Mouse (Mus musculus) frontal cortex, adult (tissue): ENCODE measurements around the gene Erc1.

Source experiments
- ATAC-seq: cut with Nextera tagmentation; 2 replicates; pipeline ENCODE4 v1.9.2; 2017; ENCODE audit warnings: mild to moderate bottlenecking, moderate library complexity, mixed read lengths; ENCODE audit not compliant: low TSS enrichment

Gene Erc1

GRCm38 (mm10) chr6:119590872-119591271 is 257.1 kb downstream of the Erc1 start:
- no peak for ATAC-seq

DNA sequence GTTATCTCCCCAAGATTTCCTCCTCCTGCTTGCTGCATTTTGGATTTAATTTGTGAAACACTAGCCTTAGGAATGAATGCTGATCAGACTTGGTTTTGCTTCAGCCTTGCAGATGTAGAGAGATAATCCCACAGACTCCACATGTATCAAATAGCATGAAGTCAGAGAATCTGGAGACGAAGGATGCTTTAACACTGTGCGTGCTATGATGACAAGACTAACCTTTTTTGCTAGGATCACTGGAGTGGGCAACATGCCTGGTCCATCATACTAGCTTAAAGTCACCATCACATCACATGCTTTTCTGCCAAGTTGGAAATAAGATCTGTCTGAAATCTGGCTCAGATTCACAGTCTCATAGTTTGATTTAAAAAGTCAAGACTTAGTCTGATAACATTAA is 260.1 kb downstream of the Erc1 start:
- ATAC-seq: no peak

GRCm38 (mm10) chr6:119587454-119587853 is 260.5 kb downstream of the Erc1 start:
- ATAC-seq: no peak

GRCm38 (mm10) chr6:119585652-119586375 is 262.2 kb downstream of the Erc1 start:
- ATAC-seq: 0 out of 2 replicates have a peak, but pooled peaks have one; percentile 11

- ATAC-seq: no peak
Measured at GRCm38 (mm10) chr6:119584061-119584460, 263.9 kb downstream of the Erc1 start.

GRCm38 (mm10) chr6:119583165-119583564 is 264.8 kb downstream of the Erc1 start:
- no peak for ATAC-seq

GRCm38 (mm10) chr6:119576706-119577105 is 271.3 kb downstream of the Erc1 start:
- no peak for ATAC-seq

- no peak for ATAC-seq
Measured at GRCm38 (mm10) chr6:119575331-119575730, 272.6 kb downstream of the Erc1 start.

DNA sequence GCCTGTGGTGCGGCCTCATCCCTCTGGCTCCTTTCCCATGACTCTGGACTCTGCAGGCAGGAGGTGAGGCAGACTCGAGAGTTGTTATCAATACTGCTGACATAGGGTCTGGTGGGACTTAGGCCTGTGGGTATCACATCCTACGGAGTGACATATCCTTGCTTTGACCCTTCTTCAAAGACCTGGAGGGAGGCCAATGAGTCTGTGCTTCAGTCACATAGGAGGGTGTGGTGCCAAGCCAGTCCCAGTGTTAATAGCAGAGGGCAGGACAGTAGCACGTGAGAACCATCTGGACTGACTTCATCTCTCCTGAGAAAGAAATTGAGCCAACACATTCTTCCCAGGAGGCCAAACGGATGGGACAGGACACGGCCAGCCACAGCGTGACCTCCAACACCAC is 275.7 kb downstream of the Erc1 start:
- ATAC-seq: no peak

DNA sequence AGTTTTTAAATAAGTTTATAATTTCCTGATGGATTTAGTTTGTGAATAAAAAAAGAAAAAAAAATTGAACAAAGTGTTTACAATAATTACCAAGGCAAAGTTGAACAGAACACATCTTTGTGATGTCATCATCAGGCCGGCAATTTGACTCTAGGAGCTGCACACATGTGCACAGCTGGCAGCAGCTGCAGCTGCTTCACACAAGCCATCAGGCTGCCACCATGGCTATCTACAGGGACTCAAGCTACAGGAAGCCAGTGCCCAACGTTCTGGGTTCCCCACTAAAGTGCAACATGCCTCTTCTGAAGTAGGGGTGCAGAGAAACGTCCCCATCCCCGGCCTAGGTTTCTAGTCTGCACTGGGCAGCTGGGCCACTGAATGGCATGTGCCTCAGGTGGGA is 277.2 kb downstream of the Erc1 start:
- no peak for ATAC-seq

DNA sequence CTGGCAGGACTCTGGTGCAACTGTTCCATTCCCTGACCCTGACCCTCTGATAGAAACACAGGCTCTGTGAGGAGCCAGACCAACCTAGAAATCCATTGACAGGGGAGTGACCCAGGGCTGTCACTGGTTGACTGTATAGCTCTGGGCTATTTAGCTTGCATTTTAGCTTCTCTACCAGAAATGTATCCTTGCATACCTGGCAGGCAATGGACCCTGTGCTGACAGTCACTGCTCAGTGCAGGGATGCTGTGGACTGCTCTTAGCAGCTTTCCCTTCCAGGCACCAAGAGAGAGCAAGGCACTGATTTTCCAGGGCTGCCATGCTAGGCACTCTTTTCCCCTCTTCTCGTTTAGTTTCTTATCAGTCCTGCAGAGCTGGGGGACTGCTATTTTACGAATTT is 279.6 kb downstream of the Erc1 start:
- no peak for ATAC-seq

GRCm38 (mm10) chr6:119565451-119566379 is 282.3 kb downstream of the Erc1 start:
- ATAC-seq: no peak

GRCm38 (mm10) chr6:119562558-119562957 is 285.4 kb downstream of the Erc1 start:
- no peak for ATAC-seq

DNA sequence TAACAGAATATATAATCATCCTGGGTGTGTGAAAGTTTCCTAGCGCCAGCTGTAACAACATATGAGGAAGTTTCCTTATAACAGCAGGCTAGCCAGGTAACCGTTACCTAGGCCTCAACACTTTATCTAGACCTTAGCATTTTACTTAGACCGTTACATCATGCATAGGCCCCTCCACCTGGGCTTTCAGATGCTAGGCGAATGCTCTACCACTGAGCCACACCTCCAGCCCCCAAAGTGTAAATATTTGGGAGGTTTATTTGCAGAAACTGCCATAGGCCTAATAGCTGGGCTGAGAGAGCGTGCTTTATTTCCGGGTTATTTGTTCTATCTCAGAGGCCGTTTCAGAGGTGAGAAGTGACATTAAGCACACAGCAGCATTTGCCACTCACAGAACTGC is 289.1 kb downstream of the Erc1 start:
- ATAC-seq: no peak

DNA sequence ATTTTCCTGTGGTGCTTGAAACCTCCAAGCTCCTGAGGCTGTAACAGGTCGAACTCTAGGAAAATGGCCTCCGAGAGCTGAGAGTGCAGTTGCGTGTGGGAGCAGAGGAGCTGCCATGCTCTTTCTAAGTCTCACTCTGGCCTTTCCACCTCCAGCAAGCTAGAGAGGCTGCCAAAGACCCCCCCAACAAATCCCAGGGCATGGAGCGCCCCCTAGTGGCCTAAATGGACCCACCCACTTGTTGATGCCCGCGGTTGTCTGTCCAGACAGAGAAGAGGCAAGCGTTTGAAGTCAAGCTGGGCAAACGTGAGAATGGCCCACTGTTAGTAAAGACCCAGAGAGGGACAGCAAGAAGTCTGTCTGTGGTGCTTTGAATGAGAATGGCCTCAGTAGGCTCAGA is 293.5 kb downstream of the Erc1 start:
- no peak for ATAC-seq

GRCm38 (mm10) chr6:119544518-119544864 is 303.5 kb downstream of the Erc1 start:
- ATAC-seq: peak; percentile 27; the same call in 1 of the 2 replicates

- ATAC-seq: peak; percentile 50; the same call in 1 of the 2 replicates
Measured at GRCm38 (mm10) chr6:119543803-119544517, 304.0 kb downstream of the Erc1 start, which contains the start of gene Wnt5b. Gene Wnt5b (minus strand): TSS chr6:119544347.

GRCm38 (mm10) chr6:119543456-119543802 is 304.5 kb downstream of the Erc1 start:
- 0 out of 2 replicates have a peak, but pooled peaks have one; percentile 9 for ATAC-seq

DNA sequence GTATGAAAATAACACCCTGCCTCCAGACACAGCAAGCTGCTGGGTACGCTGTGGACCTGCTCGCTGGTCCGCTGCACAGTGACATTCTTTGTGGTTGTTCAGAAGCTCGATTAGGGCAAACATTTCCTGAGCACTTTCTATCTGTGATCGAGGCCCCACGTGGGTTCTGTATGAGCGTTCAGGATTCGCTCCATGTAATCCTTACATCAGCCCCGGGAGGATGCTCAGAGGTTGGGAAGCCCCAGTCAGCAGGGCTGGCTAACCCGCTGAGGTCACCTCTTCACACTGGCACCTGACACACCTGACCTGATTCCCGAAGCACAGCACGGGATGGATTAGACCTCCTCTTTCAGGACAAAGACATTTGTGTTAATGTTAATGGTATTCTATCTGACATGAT is 312.1 kb downstream of the Erc1 start:
- ATAC-seq: no peak

DNA sequence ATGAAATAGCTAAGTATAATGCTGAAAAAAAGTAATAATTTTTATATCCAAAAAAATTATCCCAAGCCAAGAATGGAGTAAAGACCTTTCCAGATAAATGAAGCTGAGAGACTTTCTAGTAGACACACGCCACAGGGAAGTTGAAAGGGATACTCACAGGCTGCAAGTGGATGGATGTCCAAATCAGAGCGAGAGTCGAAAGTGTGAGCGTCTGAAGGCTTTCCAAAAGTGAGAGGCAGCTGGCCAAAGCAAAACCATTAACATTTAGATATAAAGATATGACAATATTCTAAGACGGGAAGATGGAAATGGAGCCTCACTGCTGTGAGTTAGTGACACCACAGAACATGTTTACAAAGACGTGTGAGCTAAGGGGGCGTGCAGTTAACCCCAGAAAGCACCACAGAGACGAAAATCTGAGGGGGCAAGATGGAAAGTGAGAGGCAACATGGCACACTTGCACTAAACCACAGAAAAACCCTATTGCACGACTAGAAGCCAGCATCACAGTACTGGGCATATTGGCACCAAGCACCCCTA is 314.7 kb downstream of the Erc1 start:
- ATAC-seq: no peak

GRCm38 (mm10) chr6:119529659-119530058 is 318.3 kb downstream of the Erc1 start:
- no peak for ATAC-seq

DNA sequence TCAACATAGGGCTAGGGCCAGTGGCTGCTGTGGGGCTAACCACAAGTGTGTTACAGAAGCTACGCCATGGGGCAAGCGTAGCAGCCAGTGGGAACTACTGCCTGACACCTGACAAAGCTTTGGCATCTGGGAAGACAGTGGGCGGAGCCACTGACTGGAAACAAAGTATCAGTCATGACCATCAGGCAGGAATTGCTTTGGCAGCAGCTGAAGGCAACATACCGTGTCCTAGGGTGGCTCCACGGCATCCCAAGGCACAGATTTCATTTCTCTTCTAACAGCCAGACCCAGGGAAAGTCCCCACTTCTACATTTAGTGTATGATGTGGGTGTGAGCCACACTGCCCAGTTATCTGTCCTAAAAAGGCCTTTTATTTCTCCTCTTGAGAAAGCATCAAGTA is 321.5 kb downstream of the Erc1 start:
- no peak for ATAC-seq
